Mouse (Mus musculus): ENCODE measurements around the gene Mid1. TPM values are rescaled to one million over a fixed set of nuclear protein-coding genes. Genes with fewer than 3 reads are reported as not detected.
"Not testable (repeated sequence)": the region's sequence is repeated elsewhere in the genome, so short reads cannot be mapped to it uniquely, and the experiment has no call there.

Gene Mid1
- polyA plus RNA-seq, 1 experiment from 2014 or later: 12.0 TPM

DNA sequence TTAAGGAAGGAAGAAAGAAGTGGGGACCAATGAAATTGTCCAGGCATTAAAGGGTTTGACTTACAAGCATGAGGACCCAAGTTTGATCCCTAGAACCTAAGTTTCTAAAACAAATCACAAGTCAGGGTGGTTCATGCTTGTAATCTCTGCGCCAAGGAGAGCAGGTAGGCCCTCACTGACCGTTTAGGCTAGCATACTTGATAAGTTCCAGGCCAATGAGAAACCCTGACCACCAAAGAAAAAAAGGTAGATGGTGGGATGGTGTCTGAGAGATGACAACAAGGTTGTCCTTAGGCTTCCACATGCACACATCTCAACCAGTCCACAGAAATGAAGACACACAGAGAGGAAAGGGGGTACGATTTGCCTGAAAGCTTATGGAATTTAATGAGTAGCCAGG lies 284.8 kb downstream of the Mid1 start:
- not testable (repeated sequence) for DNase-seq (ENCODE audit: low spot score); H3K4me1 ChIP-seq; H3K27ac ChIP-seq; H3K27me3 ChIP-seq (ENCODE audit: insufficient read depth, poor library complexity, severe bottlenecking); H3K4me3 ChIP-seq
- peaks cover 41% of the 10 kb centered on the region for H3K9me3 ChIP-seq
- WGBS: 84% methylated on average over 3 of the region's 3 CpGs
- H3K36me3 ChIP-seq: peaks cover 19% of the 10 kb centered on the region

DNA sequence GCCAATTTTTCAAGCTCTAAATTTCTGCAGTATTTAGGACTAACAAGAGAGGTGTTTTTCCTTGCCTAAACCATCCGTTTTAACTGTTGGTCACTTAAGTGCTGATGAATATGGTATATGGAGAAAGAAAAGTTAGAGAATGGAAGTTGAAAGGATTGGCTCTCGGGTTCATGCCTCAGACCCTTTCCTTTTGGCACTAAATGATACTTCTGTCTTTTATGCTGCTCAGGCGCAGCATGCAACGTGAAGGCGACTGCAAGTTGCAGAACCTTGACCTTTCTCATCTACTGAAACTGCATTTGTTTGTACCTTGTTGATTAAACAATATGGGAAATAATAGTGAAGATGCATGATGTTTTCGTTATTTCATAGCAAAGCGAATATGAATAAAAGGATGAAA lies 285.5 kb downstream of the Mid1 start:
- not testable (repeated sequence) for DNase-seq (ENCODE audit: low spot score); H3K4me3 ChIP-seq; H3K27me3 ChIP-seq (ENCODE audit: insufficient read depth, poor library complexity, severe bottlenecking); H3K27ac ChIP-seq; H3K4me1 ChIP-seq
- Histone ChIP-seq H3K9me3 (peaks cover 46% of the 10 kb centered on the region), H3K36me3 (peaks cover 19% of the 10 kb centered on the region)
- 85% methylated on average over 7 of the region's 7 CpGs for WGBS

DNA sequence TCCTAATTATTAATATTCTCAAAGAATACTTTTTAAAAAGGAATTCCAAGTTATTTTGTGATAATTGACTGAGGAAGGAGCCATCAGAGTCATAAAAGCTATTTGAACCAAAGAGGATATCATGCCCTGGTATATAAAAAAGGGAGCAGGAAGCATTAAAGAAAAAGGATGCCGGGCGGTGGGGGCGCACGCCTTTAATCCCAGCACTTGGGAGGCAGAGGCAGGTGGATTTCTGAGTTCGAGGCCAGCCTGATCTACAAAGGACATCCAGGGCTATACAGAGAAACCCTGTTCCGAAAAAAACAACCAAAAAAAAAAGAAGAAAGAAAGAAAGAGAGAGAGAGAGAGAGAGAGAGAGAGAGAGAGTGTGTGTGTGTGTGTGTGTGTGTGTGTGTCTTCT lies 286.6 kb downstream of the Mid1 start:
- not testable (repeated sequence) for DNase-seq (ENCODE audit: low spot score); H3K4me3 ChIP-seq; H3K27me3 ChIP-seq (ENCODE audit: insufficient read depth, poor library complexity, severe bottlenecking); H3K27ac ChIP-seq; H3K4me1 ChIP-seq
- peaks cover 23% of the 10 kb centered on the region for H3K36me3 ChIP-seq
- H3K9me3 ChIP-seq: peaks cover 52% of the 10 kb centered on the region
- 85% methylated on average over 6 of the region's 6 CpGs for WGBS

DNA sequence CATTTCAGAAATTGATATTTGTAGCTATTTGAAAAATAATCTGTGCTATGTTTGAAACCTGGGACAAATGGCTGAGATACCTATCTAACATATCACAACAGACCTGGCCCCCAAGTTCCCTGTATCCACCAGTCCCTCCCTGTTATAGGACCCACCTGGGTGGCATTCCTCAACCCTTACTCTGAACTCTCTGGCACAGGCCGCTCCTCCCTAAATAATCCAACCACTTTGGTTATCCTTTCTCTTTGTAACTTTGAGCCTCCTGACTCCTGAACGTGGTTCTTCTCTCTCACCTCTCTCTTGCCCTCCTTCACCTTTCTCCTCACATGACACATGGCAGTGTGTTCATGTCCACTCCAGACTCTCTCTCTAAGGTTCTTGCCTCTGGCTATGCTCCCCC lies 287.1 kb downstream of the Mid1 start:
- not testable (repeated sequence) for H3K27me3 ChIP-seq (ENCODE audit: insufficient read depth, poor library complexity, severe bottlenecking); H3K4me1 ChIP-seq; H3K4me3 ChIP-seq; H3K27ac ChIP-seq
- peaks cover 53% of the 10 kb centered on the region for H3K9me3 ChIP-seq
- H3K36me3 ChIP-seq: peaks cover 27% of the 10 kb centered on the region
- 67% methylated on average over 2 of the region's 2 CpGs for WGBS
- DNase-seq (ENCODE audit: low spot score): peak; percentile 71

DNA sequence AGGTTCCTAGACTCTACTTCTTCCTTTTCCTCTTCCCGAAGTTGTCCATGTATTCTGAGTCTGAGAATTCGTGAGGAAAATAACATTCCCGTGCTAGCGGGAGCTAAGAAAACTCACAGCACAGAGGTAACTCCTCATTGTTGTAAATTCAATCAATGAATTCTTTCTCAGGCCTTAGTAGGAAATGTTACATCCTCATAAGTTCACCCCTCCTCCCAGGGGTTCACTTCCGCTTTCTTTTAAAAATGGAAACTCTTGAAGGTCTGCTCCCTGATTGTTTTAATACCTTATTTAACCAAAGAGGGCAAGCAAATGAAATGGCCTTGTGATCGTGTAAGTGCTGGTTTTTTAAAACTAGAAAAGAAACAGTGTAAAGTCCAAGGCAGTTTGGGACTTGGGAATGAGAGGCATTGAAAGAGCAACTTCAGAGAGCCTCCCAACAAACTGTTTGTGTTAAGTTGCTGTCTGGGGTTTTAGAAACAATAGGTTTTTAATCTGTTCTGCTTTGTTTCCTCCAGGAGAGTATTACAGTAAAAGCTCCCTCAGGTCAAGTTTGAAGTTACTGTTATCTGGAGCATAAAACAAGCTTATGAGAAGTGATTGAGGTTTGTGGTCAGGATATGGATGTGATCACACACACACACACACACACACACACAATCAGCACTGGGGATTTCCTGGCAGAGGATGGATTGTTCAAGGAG lies 287.9 kb downstream of the Mid1 start:
- peak; percentile 72 for DNase-seq (ENCODE audit: low spot score)
- not testable (repeated sequence) for H3K27me3 ChIP-seq (ENCODE audit: insufficient read depth, poor library complexity, severe bottlenecking); H3K4me1 ChIP-seq; H3K4me3 ChIP-seq; H3K27ac ChIP-seq
- 70% methylated on average over 6 of the region's 6 CpGs for WGBS
- H3K9me3 ChIP-seq: peaks cover 59% of the 10 kb centered on the region
- peaks cover 29% of the 10 kb centered on the region for H3K36me3 ChIP-seq

DNA sequence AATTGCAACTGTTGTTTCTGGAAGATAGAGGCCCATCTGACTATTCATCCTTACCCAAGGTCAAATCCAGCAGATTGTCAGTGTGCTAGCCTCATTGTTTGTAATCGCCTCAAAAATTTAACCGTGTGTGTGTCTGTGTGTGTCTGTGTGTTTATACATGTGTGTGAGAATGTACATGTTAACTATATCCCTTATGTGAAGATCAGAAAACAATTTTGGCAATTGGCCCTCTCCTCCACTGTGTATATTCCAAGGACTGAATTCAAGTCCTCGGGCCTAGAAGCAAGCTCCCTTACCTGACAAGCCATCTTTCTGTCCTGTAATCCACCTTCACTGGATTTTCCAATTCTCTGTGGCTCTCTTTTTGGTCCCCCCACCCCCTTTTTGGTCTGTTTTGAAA lies 288.8 kb downstream of the Mid1 start:
- peaks cover 37% of the 10 kb centered on the region for H3K36me3 ChIP-seq
- DNase-seq (ENCODE audit: low spot score): peak; percentile 72
- not testable (repeated sequence) for H3K4me1 ChIP-seq; H3K27ac ChIP-seq; H3K4me3 ChIP-seq; H3K27me3 ChIP-seq (ENCODE audit: insufficient read depth, poor library complexity, severe bottlenecking)
- H3K9me3 ChIP-seq: peaks cover 67% of the 10 kb centered on the region
- WGBS: 58% methylated on average over 3 of the region's 3 CpGs

DNA sequence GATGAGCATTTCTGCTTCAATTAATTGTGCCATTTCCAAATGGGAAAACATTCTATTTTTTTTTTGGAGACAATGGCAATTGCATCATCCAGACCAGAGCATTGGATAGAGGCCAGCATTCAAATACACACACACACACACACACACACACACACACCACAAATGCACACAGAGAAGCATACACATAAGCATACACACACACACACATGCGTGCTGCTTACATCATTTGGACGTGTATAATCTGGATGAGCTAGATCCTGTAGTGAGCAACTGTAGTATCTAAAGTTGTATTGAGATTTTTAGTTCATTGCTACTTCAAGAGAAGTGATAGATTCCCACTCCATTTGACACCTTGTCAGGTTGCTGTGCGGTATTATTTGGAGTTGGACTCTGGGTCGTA lies 289.5 kb downstream of the Mid1 start:
- not testable (repeated sequence) for H3K27me3 ChIP-seq (ENCODE audit: insufficient read depth, poor library complexity, severe bottlenecking); H3K27ac ChIP-seq; DNase-seq (ENCODE audit: low spot score); H3K4me1 ChIP-seq; H3K4me3 ChIP-seq
- WGBS: 63% methylated on average over 4 of the region's 4 CpGs
- Histone ChIP-seq H3K9me3 (peaks cover 74% of the 10 kb centered on the region), H3K36me3 (peaks cover 39% of the 10 kb centered on the region)

DNA sequence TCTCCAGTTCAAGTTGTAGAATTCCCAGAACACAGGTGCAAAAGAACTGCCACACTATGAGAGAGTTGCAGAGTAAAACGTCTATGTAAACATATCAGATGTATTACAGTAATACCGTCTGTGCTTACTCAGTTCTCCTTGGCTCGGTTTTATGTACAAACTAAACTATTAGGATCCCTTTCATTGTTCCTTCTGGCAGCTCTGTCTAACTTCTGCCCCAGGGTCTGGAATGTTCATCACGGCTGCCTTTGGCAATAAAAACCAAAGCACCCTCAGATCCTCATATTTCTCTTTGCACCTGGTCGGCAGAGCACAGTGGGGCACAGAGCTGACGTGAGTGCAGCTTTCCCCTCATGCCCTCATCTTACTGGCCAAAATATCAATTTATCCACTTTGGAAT lies 290.0 kb downstream of the Mid1 start:
- not testable (repeated sequence) for H3K4me3 ChIP-seq; H3K4me1 ChIP-seq; H3K27ac ChIP-seq; DNase-seq (ENCODE audit: low spot score); H3K27me3 ChIP-seq (ENCODE audit: insufficient read depth, poor library complexity, severe bottlenecking)
- H3K36me3 ChIP-seq: peaks cover 40% of the 10 kb centered on the region
- peaks cover 75% of the 10 kb centered on the region for H3K9me3 ChIP-seq
- WGBS: 79% methylated on average over 6 of the region's 6 CpGs

DNA sequence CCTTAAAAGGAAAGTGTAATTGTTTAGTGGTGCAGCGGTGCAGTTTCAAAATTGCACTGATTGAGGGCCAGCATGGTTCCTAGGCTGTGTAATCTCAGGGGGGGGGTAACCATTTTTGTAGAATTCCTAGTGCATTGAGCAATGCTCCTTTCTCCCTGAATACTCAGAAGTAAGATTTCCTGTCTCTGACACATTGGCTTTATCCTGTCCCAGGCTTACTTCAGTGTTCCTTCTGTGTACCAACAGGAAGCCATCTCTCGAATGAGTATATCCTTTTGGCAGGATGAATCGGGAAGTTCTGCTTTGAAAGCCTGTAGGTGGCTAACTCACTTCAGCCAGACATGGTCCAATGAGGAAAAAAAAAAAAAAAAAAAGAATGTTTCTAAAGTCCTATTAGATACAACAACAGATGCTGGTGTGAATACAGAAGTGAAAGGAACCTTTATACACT lies 290.7 kb downstream of the Mid1 start:
- not testable (repeated sequence) for H3K4me3 ChIP-seq
- 76% methylated on average over 3 of the region's 3 CpGs for WGBS
- H3K36me3 ChIP-seq: peaks cover 40% of the 10 kb centered on the region

DNA sequence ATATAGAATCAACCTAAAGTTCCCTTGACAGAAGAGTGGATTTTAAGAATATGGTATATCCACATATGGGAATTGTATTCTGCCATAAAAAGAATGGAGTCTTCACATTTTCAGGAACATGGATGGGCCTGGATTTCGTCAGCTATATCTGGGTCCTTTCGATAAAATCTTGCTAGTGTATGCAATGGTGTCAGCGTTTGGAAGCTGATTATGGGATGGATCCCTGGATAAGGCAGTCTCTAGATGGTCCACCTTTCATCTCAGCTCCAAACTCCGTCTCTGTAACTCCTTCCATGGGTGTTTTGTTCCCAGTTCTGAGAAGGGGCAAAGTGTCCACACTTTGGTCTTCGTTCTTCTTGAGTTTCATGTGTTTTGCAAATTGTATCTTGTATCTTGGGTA lies 291.3 kb downstream of the Mid1 start:
- peaks cover 43% of the 10 kb centered on the region for H3K36me3 ChIP-seq
- peaks cover 82% of the 10 kb centered on the region for H3K9me3 ChIP-seq
- not testable (repeated sequence) for H3K4me1 ChIP-seq; H3K27me3 ChIP-seq (ENCODE audit: insufficient read depth, poor library complexity, severe bottlenecking); DNase-seq (ENCODE audit: low spot score); H3K4me3 ChIP-seq; H3K27ac ChIP-seq
- WGBS: 64% methylated on average over 5 of the region's 5 CpGs

More for the DNA sequence above, 290.7 kb downstream of the Mid1 start:
- not testable (repeated sequence) for H3K27me3 ChIP-seq (ENCODE audit: insufficient read depth, poor library complexity, severe bottlenecking); H3K4me1 ChIP-seq; DNase-seq (ENCODE audit: low spot score); H3K27ac ChIP-seq
- peaks cover 77% of the 10 kb centered on the region for H3K9me3 ChIP-seq

DNA sequence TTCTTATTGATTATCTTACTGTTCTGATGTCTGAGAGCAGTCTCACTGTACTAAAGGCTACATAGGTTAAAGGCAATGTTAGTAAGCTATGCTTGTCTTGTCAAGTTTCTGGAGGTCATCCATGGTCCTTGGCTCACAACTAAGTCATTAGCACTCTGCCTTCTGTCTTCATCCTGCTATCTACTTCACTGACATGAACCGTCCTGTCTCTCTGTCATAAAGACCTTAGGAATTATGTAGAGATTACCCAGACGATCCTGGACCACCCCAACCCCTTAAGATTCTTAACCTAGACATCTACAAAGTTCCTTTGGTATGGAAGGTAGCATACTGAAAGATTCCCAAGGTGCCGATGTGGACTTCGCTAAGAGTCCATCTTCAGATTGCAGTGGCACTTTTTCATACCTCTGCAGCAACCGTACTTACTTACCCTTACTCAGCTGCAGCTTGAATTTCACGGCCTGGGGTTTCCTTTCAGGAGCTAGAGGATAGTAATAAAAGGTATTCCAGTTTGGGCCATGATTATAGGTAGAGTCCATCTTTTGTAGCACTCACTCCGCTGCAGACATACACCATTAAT lies 292.9 kb downstream of the Mid1 start:
- H3K36me3 ChIP-seq: peaks cover 53% of the 10 kb centered on the region
- DNase-seq (ENCODE audit: low spot score); H3K27ac ChIP-seq; H3K27me3 ChIP-seq (ENCODE audit: insufficient read depth, poor library complexity, severe bottlenecking); H3K4me1 ChIP-seq; H3K4me3 ChIP-seq: not testable (repeated sequence)
- 85% methylated on average over 7 of the region's 7 CpGs for WGBS
- peaks cover 83% of the 10 kb centered on the region for H3K9me3 ChIP-seq

DNA sequence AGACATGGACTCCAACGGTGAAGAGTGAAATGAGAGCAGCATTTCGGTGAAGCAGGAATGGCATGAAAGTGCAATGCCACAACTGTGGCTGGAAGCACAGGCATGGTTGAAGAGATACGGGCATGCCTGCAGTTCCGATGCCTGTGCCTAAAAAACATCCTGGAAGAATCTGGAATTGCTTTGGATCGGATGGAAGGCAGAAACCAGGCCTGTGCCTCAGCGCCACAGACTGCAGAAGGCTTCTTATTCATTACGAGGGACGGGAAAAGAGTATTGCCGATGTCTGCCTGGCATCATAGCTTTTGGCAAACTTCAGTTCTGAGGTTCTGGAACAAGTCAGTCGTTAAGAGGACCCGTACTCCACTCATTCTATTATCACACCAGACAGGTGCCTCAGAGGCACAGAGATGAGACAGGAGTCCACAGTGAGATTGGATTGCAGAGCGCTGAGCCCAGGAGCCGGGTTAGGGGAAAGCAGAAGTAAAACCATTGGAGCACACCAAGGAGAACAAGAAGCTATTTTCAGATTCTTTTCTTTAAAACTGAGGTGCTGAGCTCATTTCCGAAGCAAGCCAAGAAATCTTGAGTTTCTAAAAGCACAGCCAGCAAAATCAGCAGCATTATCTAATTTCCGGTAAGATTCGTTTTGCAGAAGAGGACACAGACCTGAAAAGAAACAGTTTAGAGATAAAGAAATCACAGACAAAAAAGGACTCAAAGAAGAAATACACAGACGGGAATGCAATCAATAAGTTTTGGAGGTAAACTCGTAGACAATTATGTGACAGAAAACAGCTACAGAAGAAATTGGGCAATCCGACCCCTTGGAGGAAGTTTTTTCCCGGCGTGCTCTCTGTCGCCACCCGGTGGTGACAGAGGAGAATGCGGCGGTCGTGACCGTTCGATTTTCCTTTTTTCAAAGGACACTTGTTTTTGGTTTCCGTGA lies 293.7 kb downstream of the Mid1 start:
- DNase-seq (ENCODE audit: low spot score): peak; percentile 80
- 70% methylated on average over 29 of the region's 29 CpGs for WGBS
- not testable (repeated sequence) for H3K27ac ChIP-seq; H3K4me1 ChIP-seq; H3K4me3 ChIP-seq; H3K27me3 ChIP-seq (ENCODE audit: insufficient read depth, poor library complexity, severe bottlenecking)
- Histone ChIP-seq H3K36me3 (peaks cover 59% of the 10 kb centered on the region), H3K9me3 (peaks cover 84% of the 10 kb centered on the region)

Measured in heart, embryonic 10.5 days (tissue).